Mouse (Mus musculus): ENCODE data around the gene Xylt2. TPM values are rescaled to one million over a fixed set of nuclear protein-coding genes. Genes with fewer than 3 reads are reported as not detected.

The Xylt2 gene
- total and polyA plus RNA-seq, 3 experiments, result 10.1 to 20.2 (median 16.3) TPM

DNA sequence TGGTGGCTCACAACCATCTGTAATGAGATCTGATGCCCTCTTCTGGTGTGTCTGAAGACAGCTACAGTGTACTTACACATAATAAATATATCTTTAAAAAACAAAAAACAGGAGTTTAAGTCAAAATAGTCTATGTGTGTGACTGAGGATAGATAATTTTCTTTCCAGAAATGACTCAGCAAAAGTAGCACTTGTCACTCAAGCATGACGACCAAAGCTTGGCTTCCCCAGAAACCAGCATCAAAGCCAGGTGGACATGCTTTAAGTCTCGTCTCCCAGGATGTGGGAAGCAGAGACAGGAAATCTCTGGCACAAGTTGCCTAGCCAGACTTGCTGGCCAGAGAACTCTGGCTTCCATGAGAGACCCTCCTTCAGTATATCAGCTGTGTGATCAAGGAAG lies 55.2 kb downstream of the Xylt2 start:
- Histone ChIP-seq H3K4me2 (ENCODE audit: insufficient read depth, low read depth, poor library complexity, severe bottlenecking) (peak overlapping the region; percentile 7), H3K9ac (ENCODE audit: insufficient read depth, low read depth) (no peak overlapping the region), H3K4me3 (replicated peaks in 1 of 3; ENCODE audit: low read depth in 2 of 3, low read length in 2 of 3, poor library complexity in 1 of 3) (no peak overlapping the region), H3K4me1 (ENCODE audit: control insufficient read depth in 1 of 2, insufficient read depth in 2 of 2) (peaks cover 9 to 21% of the 10 kb centered on the region in 2 experiments), H3K9me3 (replicated peaks; ENCODE audit: low read length) (peaks cover 10% of the 10 kb centered on the region), H3K27me3 (replicated peaks) (no peaks in the 10 kb centered on the region), H3K27ac (ENCODE audit: insufficient read depth, low read depth) (no peak overlapping the region), H3K36me3 (replicated peaks in 1 of 2; ENCODE audit: control insufficient read depth in 1 of 2, insufficient read depth in 1 of 2, low read length in 1 of 2) (no peaks in the 10 kb centered on the region), H3K79me2 (replicated peaks; ENCODE audit: control insufficient read depth, extremely low read depth, insufficient read depth, poor library complexity, severe bottlenecking) (no peaks in the 10 kb centered on the region)
- DNase-seq (ENCODE audit: extremely low read depth), result peak; percentile 66
- in situ Hi-C loops (cut with MboI; ENCODE audit: low pct_ligation_motif_present, low pct_unique_long_range_greater_than_20kb, low sequenced_read_pairs) (no loop called here), dilution Hi-C loops (cut with MboI; ENCODE audit: extremely low pct_ligation_motif_present, extremely low pct_unique_long_range_greater_than_20kb, low sequenced_read_pairs) (no loop called here)
- TF ChIP-seq UBTF (IDR thresholded peaks at IDR 0.05; ENCODE audit: low read depth, low read length), result no peak
- TF ChIP-seq POLR2A (IDR thresholded peaks at IDR 0.05; ENCODE audit: low read depth, low read length), result no peak
- no peak for TF ChIP-seq NELFE (IDR thresholded peaks at IDR 0.05; ENCODE audit: low read depth, low read length)
- TF ChIP-seq ETS1 (conservative IDR thresholded peaks at IDR 0.05; ENCODE audit: low read depth, low read length), result no peak; the same call in 1 of the 2 replicates
- TF ChIP-seq CTCF (conservative IDR thresholded peaks at IDR 0.05 in 1 of 2, IDR thresholded peaks at IDR 0.05 in 1 of 2; ENCODE audit: low read depth in 2 of 2, low read length in 2 of 2), result peak in 1 of 2 experiments; percentile 12; a peak in 1 of 4 replicates
- TF ChIP-seq MXI1 (IDR thresholded peaks at IDR 0.05; ENCODE audit: low read depth, low read length), result no peak
- peak; percentile 92 for TF ChIP-seq EP300 (IDR thresholded peaks at IDR 0.05; ENCODE audit: low read length)
- no peak for TF ChIP-seq ZKSCAN1 (IDR thresholded peaks at IDR 0.05; ENCODE audit: borderline replicate concordance, low read depth, low read length)
- TF ChIP-seq SMC3 (IDR thresholded peaks at IDR 0.05; ENCODE audit: low read depth, low read length), result no peak
- TF ChIP-seq POLR2AphosphoS2 (IDR thresholded peaks at IDR 0.05; ENCODE audit: low read depth, low read length), result no peak
- no peak for TF ChIP-seq USF2 (conservative IDR thresholded peaks at IDR 0.05; ENCODE audit: low read depth, low read length)
- TF ChIP-seq JUN (IDR thresholded peaks at IDR 0.05; ENCODE audit: insufficient read depth, low read depth, low read length), result peak; percentile 96
- no peak for TF ChIP-seq HCFC1 (IDR thresholded peaks at IDR 0.05; ENCODE audit: low read depth, low read length)
- TF ChIP-seq ELF1 (IDR thresholded peaks at IDR 0.05; ENCODE audit: low read depth, low read length), result no peak
- TF ChIP-seq NRF1 (IDR thresholded peaks at IDR 0.05; ENCODE audit: low read depth, low read length), result no peak
- TF ChIP-seq MYC (IDR thresholded peaks at IDR 0.05; ENCODE audit: low read depth, low read length), result 0 out of 2 replicates have a peak, but pooled peaks have one; percentile 57
- TF ChIP-seq JUND (conservative IDR thresholded peaks at IDR 0.05; ENCODE audit: low read depth, low read length), result peak; percentile 99
- TF ChIP-seq BHLHE40 (IDR thresholded peaks at IDR 0.05; ENCODE audit: low read depth, low read length), result peak; percentile 60
- no peak for TF ChIP-seq CHD2 (IDR thresholded peaks at IDR 0.05; ENCODE audit: low read length)
- peak; percentile 58; the same call in 1 of the 2 replicates for TF ChIP-seq TCF12 (IDR thresholded peaks at IDR 0.05; ENCODE audit: low read depth, low read length)
- peak; percentile 96 for TF ChIP-seq IRF4 (IDR thresholded peaks at IDR 0.05; ENCODE audit: low read depth, low read length)
- no peak for TF ChIP-seq ZMIZ1 (IDR thresholded peaks at IDR 0.05; ENCODE audit: low read depth, low read length)
- TF ChIP-seq E2F4 (IDR thresholded peaks at IDR 0.05; ENCODE audit: insufficient replicate concordance, low read depth, low read length), result no peak
- peak; percentile 60; the same call in 1 of the 2 replicates for TF ChIP-seq MAFK (IDR thresholded peaks at IDR 0.05; ENCODE audit: insufficient replicate concordance, low read length)
- peak; percentile 44 for TF ChIP-seq ZNF384 (IDR thresholded peaks at IDR 0.05; ENCODE audit: low read depth, low read length)
